Mouse (Mus musculus): ENCODE results near the gene Col4a3. TPM values are rescaled to one million over a fixed set of nuclear protein-coding genes. Genes with fewer than 3 reads are reported as not detected.

The Col4a3 gene
- polyA plus RNA-seq, 1 experiment from 2014 or later = 21.9 TPM

DNA sequence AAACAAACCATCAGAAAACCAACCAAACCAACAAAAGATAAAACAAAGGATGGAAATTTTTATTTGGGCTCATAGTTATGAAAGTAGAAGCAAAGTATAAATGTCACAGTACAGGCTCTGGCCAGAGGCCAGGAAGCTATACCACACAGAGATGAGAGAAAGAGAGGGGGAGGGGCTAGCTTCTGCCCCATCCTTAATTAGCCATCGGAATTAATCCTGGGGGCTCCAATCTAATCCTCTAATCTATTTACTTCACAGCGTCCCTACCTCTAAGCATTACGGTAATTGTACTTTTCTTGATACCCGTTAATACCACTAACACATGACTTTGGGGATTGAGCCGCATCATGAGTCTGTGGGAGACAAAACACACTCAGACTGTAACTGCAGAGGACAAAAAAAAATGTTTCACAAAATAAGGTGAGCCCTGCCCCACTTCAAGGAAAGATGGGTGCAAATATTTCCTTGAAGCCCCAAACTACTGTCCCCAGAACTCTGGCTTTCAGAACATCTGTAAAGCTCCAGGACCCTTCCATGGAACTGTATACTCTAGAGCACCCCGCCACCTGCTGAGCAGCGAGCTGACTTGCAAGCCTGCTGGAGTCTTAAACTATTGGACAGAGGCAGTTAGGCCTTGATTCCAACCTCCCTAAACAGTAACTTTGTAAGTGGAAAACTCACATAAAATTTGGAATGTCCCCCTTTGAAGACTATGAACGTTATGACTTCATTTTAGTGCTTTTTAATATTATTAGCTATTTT, 41.3 kb upstream of the Col4a3 start:
- no peaks in the 10 kb centered on the region for H3K9me3 ChIP-seq (replicated peaks; ENCODE audit: low read length)
- H3K27ac ChIP-seq = no peak overlapping the region
- H3K4me1 ChIP-seq (replicated peaks; ENCODE audit: insufficient read depth, low read length) = no peaks in the 10 kb centered on the region; the same call in 1 of the 2 replicates
- WGBS = 81% methylated on average over 8 of the region's 8 CpGs
- H3K36me3 ChIP-seq (ENCODE audit: insufficient read depth, low read length) = no peaks in the 10 kb centered on the region
- H3K4me2 ChIP-seq (ENCODE audit: low read length) = no peak overlapping the region
- no peak overlapping the region for H3K9ac ChIP-seq (ENCODE audit: low read depth, low read length)
- DNase-seq (ENCODE audit: low spot score) (peak; percentile 54), ATAC-seq (replicated peaks; ENCODE audit: low FRiP score, low read depth) (0 out of 2 replicates have a peak, but pooled peaks have one; percentile 29)
- no peak overlapping the region for H3K4me3 ChIP-seq (replicated peaks; ENCODE audit: low read depth, low read length)
- H3K27me3 ChIP-seq (ENCODE audit: insufficient read depth, low read length) = no peaks in the 10 kb centered on the region
- TF ChIP-seq CTCF (IDR thresholded peaks at IDR 0.05; ENCODE audit: low read depth) = no peak; the same call in 1 of the 2 replicates

DNA sequence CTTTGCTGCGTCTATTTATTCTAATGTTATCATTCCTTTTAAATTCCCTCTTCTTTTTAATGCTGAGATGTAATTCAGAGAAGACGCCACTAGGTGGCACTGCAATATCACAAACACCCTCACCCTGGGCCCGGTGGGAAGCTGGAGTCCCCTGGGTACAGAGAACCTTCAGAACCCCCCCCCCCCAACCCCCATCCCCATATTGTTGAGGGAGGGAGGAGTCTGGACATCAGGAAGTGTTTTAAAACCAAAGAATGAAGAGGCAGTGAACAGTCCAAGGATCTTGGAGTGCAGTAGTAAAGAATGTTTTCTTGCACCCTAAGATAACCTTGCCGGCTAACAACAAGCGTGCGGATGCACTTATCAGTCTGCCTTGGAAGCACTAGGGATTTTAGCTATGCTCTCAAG, 32.3 kb upstream of the Col4a3 start:
- 0 out of 2 replicates have a peak overlapping the region, but pooled peaks have one; percentile 14 for H3K27ac ChIP-seq
- no peaks in the 10 kb centered on the region for H3K36me3 ChIP-seq (ENCODE audit: insufficient read depth, low read length)
- peak; percentile 89 for ATAC-seq (replicated peaks; ENCODE audit: low FRiP score, low read depth)
- H3K4me3 ChIP-seq (replicated peaks; ENCODE audit: low read depth, low read length) = no peak overlapping the region
- DNase-seq (ENCODE audit: low spot score) = peak; percentile 81
- peak; percentile 76 for TF ChIP-seq CTCF (IDR thresholded peaks at IDR 0.05; ENCODE audit: low read depth)
- H3K4me1 ChIP-seq (replicated peaks; ENCODE audit: insufficient read depth, low read length) = no peaks in the 10 kb centered on the region
- WGBS = 31% methylated on average over 6 of the region's 6 CpGs
- H3K27me3 ChIP-seq (ENCODE audit: insufficient read depth, low read length) = no peaks in the 10 kb centered on the region
- H3K9me3 ChIP-seq (replicated peaks; ENCODE audit: low read length) = no peaks in the 10 kb centered on the region
- H3K9ac ChIP-seq (ENCODE audit: low read depth, low read length) = no peak overlapping the region
- no peak overlapping the region; the same call in 1 of the 2 replicates for H3K4me2 ChIP-seq (ENCODE audit: low read length)

GRCm38 (mm10) chr1:82554889-82555288, 31.8 kb upstream of the Col4a3 start:
- no peaks in the 10 kb centered on the region for H3K4me1 ChIP-seq (replicated peaks; ENCODE audit: insufficient read depth, low read length)
- peak; percentile 56 for ATAC-seq (replicated peaks; ENCODE audit: low FRiP score, low read depth)
- H3K36me3 ChIP-seq (ENCODE audit: insufficient read depth, low read length) = no peaks in the 10 kb centered on the region
- no peak for TF ChIP-seq CTCF (IDR thresholded peaks at IDR 0.05; ENCODE audit: low read depth)
- H3K27ac ChIP-seq = 0 out of 2 replicates have a peak overlapping the region, but pooled peaks have one; percentile 14
- H3K9ac ChIP-seq (ENCODE audit: low read depth, low read length) = no peak overlapping the region
- no peaks in the 10 kb centered on the region for H3K9me3 ChIP-seq (replicated peaks; ENCODE audit: low read length)
- H3K4me3 ChIP-seq (replicated peaks; ENCODE audit: low read depth, low read length) = no peak overlapping the region
- H3K27me3 ChIP-seq (ENCODE audit: insufficient read depth, low read length) = no peaks in the 10 kb centered on the region
- H3K4me2 ChIP-seq (ENCODE audit: low read length) = peak overlapping the region; percentile 12; the same call in 1 of the 2 replicates
- DNase-seq (ENCODE audit: low spot score) = peak; percentile 62
- WGBS = 43% methylated on average over 5 of the region's 5 CpGs

DNA sequence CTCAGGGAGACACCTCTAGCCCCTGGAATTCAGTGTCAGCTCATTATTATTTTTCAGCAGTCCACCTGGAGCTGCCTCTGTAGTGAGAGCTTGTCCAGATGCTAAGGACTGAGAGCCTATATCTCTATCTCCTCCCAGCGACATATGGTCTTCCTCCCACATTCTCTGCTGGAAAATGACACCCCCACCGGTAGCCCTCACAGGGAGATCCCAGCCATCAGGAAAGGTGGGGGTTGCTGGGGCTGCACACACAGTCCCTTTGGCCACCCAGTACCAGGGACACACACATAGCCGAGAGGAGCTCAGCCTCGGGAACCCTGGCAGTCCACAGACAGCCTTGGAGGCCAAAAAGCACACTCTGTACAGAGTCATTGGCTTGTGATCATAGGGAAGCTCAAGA, 26.5 kb upstream of the Col4a3 start:
- no peak for TF ChIP-seq CTCF (IDR thresholded peaks at IDR 0.05; ENCODE audit: low read depth)
- H3K27ac ChIP-seq = no peak overlapping the region
- H3K36me3 ChIP-seq (ENCODE audit: insufficient read depth, low read length) = no peaks in the 10 kb centered on the region
- ATAC-seq (replicated peaks; ENCODE audit: low FRiP score, low read depth) = no peak
- H3K4me3 ChIP-seq (replicated peaks; ENCODE audit: low read depth, low read length) = no peak overlapping the region
- no peaks in the 10 kb centered on the region for H3K4me1 ChIP-seq (replicated peaks; ENCODE audit: insufficient read depth, low read length)
- H3K4me2 ChIP-seq (ENCODE audit: low read length) = no peak overlapping the region
- DNase-seq (ENCODE audit: low spot score) = no peak
- WGBS = 31% methylated on average over 4 of the region's 4 CpGs
- no peaks in the 10 kb centered on the region for H3K9me3 ChIP-seq (replicated peaks; ENCODE audit: low read length)
- H3K9ac ChIP-seq (ENCODE audit: low read depth, low read length) = no peak overlapping the region
- no peaks in the 10 kb centered on the region for H3K27me3 ChIP-seq (ENCODE audit: insufficient read depth, low read length)

GRCm38 (mm10) chr1:82569405-82569804, 17.3 kb upstream of the Col4a3 start:
- no peak overlapping the region for H3K4me2 ChIP-seq (ENCODE audit: low read length)
- H3K4me3 ChIP-seq (replicated peaks; ENCODE audit: low read depth, low read length) = no peak overlapping the region
- H3K9me3 ChIP-seq (replicated peaks; ENCODE audit: low read length) = no peaks in the 10 kb centered on the region
- H3K27me3 ChIP-seq (ENCODE audit: insufficient read depth, low read length) = no peaks in the 10 kb centered on the region
- no peaks in the 10 kb centered on the region for H3K36me3 ChIP-seq (ENCODE audit: insufficient read depth, low read length)
- H3K9ac ChIP-seq (ENCODE audit: low read depth, low read length) = no peak overlapping the region
- DNase-seq (ENCODE audit: low spot score) (no peak), ATAC-seq (replicated peaks; ENCODE audit: low FRiP score, low read depth) (no peak)
- no peak overlapping the region for H3K27ac ChIP-seq
- WGBS = 83% methylated on average over 4 of the region's 4 CpGs
- TF ChIP-seq CTCF (IDR thresholded peaks at IDR 0.05; ENCODE audit: low read depth) = no peak
- H3K4me1 ChIP-seq (replicated peaks; ENCODE audit: insufficient read depth, low read length) = no peaks in the 10 kb centered on the region

- no peak overlapping the region for H3K9ac ChIP-seq (ENCODE audit: low read depth, low read length)
- H3K4me3 ChIP-seq (replicated peaks; ENCODE audit: low read depth, low read length) = no peak overlapping the region
- no peaks in the 10 kb centered on the region for H3K36me3 ChIP-seq (ENCODE audit: insufficient read depth, low read length)
- H3K4me2 ChIP-seq (ENCODE audit: low read length) = no peak overlapping the region
- no peaks in the 10 kb centered on the region for H3K27me3 ChIP-seq (ENCODE audit: insufficient read depth, low read length)
- DNase-seq (ENCODE audit: low spot score) (no peak), ATAC-seq (replicated peaks; ENCODE audit: low FRiP score, low read depth) (no peak)
- H3K4me1 ChIP-seq (replicated peaks; ENCODE audit: insufficient read depth, low read length) = no peaks in the 10 kb centered on the region
- no peaks in the 10 kb centered on the region for H3K9me3 ChIP-seq (replicated peaks; ENCODE audit: low read length)
- peak; percentile 72 for TF ChIP-seq CTCF (IDR thresholded peaks at IDR 0.05; ENCODE audit: low read depth)
- H3K27ac ChIP-seq = no peak overlapping the region
- WGBS = 78% methylated on average over 1 of the region's 1 CpGs
Measured at GRCm38 (mm10) chr1:82571758-82572157, 15.0 kb upstream of the Col4a3 start.

Measured in kidney, postnatal 0 days (tissue).